Mouse (Mus musculus) thymus, postnatal 10 days (tissue): ENCODE measurements around the gene Gm10959.

Source experiments
- DNase-seq, 2 experiments: peaks; one replicate each; pipeline ENCODE4 v3.0.0; 2021; ENCODE audit warnings: low spot score in 2 of 2

Gm10959 gene

DNA sequence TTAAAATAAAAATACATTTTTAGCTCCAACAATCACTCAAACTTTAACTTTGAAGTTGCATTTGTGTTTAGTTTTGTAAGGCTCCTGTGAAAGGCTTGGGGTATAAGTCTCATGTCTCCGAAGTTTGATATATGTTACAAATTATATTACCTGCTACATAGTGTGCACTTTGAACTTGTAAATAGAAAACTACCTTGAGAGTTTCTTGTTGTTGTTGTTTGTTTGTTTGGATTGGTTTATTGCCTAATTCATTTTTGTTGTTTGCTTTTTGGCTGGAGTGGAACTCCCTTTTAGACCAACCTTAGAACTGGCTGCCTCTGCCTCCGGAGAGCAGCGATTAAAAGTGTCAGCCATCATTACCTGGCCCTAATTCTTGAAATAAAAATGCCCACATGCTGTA, 24.4 kb downstream of the Gm10959 start, which contains the start of gene Fabp2:
Gene Fabp2, plus strand, starts transcription at position 301 of the 400 bp plus-strand sequence.
- DNase-seq, result no peak

DNA sequence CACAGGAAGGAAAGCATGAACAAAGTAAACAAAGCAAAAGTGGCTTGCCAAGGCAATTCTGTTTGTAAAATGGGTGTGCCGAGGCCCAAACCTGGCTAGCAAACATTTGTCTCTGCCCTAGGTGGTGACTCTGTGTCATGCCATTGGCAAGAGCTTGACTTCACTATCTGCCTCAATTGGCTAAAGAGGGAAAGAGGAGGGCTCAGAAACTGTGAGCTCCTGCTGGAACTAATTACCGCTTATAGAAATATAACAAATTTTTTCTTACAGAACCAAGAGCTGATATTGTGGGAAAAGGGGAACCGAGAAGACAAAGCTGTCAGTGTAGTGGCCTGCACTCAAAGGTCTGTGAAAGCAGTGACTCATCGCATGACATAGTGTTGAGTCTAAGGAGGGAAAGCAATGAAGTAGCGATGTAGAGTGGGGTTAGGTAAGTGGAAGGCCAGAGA, 30.8 kb downstream of the Gm10959 start:
- DNase-seq, result no peak

DNA sequence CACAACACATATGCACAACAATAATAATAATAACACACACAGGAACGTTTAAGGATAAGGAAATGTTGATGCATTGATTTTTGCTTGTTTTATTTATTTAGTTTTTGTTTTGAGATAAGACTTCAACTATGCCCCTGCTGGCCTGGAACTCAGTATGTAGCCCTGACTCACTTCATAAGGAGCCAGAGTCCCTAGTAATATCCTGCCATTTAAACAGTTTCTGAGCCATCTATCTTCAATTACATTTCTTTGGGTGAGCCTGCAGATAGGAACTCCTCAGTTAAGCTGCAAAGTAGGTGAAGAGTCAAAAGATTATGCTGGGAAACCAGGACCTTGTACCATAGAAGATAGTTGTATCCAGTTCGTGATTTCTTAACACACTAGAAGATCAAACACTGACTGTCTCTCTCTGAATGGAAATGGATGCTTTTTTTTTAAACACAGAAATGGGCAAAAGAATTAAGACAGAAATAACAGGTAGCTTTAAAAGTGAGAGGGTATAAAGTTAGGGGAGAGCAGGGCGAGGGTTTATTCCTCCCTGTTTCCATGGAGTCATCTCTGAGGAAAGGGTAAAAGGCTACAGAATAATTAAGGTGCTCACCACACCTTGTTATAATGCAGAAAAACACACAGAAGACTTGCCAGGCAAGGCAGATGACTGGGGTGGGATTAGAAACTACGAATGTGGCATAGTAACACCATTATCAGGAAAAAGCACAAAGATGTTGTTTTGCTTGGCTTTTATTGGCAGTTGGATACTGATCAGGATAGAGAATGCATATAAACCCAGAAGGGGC, 31.5 kb downstream of the Gm10959 start:
- DNase-seq, result no peak

DNA sequence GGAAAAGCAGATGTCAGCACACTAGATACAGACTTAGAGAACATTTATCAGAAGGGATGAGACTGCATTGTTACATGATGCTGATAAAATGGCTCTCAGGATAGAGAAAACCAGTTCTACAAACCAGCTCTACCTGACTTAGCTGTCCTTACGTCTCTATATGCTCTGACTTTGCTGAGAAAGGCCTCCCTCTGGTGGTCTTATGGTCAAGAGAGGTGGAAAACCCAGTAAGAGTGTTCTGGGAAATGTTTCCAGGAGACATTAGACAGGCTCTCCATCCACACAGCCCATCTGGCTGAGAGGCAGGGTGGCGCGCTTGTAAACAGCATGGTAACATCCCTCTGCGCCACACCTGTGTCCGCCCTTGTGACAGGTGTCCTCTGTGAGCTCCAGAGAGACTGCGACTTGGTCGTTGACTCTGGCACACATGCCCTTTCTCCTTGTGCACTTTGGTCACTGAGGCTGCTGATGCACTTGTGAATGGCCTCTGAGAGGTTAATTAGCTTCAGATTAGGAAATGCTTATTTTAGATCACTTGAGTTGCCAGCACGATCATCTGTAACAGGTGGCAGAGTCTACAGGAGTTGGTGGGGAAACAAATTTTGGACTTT, 40.4 kb downstream of the Gm10959 start:
- no peak for DNase-seq

DNA sequence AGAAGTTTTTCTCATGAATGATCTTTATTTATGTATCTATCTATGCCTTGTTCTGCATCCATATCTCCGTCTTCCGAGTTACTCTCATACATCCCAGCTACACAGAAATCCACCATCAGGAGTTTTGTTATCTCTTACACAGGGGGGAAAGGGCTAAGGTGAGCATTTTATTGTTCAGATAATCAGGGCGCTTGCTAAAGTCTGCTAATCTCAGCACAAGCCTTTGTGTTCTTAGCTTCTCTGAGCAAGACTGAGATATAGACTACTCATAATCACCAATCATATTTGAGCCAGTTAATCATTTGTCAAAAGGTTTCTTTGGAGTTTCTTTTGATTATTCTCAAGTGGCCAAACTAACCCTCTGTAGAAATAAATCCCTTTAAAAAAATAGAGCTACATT, 41.6 kb downstream of the Gm10959 start:
- DNase-seq, result no peak

DNA sequence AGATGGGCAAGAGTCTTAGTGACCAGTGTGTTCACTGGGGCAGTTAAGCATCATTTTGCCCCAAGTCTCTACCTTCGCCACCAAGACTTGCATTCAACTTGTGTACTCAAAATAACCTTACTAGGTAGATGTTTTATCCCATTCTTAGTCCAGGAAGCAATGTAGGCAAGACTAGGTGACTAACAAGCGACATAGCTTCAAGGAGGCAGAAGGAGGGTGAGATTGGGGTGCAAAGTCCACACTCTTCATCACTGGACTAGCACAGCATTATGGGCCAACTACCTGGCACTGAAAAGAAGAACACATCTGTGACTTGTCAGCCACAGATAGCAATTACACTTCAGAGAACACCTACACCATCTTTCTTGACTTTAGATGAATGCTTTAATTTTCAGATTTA, 42.3 kb downstream of the Gm10959 start:
- DNase-seq, result no peak

DNA sequence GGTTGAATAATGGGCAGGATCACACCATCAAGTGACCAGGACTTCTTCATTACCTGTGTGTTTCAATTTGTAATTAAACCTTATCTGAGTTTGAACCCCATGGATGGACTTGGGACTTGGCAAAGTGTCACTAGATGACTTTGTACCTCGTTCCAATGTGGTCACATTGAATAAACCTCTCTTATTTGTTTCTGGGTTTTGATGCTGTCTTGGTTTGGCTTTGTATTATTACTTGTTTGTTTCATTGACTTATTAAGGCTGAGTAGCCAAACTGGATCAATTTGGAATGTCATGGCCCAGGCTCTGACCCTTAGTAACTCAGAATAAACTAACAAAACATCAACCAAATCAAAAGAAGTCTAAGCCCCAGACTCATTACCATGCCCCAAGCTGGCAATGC, 47.6 kb downstream of the Gm10959 start:
- no peak for DNase-seq

DNA sequence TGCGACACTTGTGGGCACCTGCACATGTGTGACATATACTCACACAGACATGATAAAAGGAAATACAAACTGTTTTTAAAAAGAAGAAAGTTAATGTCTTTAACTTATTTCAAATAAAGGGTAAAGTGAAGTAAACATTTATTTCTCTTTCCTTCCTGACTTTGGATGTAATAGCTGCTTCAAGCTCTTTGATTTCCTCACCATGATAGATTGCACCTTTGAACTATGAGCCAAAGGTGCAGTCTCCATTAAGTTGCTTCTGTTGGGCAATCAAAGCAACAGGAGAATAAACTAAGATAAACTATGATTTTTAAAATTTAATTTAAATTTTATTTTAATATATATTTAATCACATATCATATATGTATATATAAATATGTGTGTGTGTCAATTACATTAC, 50.9 kb downstream of the Gm10959 start:
- DNase-seq, result no peak

DNA sequence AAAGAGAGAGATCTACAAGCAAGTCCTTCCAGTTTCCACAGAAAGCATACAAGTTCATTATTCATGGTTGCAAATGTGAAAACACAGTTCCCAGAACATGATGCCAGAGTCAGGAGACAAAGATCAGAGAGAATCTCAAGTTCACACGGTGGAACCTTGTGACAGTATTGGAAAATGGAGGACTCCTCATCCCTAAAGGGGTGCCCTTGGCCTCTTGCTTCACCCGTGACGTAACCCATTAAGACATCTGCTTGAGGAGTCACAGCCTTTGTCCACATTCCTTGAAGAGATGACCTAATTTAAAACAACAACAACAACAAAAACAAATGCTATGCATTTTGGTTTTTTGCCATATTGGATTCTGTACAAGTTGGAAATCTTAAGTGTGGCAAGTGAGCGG, 54.1 kb downstream of the Gm10959 start:
- no peak for DNase-seq
